10 mouse cellular contexts compared by ENCODE assay signal in the genomic region with DNA sequence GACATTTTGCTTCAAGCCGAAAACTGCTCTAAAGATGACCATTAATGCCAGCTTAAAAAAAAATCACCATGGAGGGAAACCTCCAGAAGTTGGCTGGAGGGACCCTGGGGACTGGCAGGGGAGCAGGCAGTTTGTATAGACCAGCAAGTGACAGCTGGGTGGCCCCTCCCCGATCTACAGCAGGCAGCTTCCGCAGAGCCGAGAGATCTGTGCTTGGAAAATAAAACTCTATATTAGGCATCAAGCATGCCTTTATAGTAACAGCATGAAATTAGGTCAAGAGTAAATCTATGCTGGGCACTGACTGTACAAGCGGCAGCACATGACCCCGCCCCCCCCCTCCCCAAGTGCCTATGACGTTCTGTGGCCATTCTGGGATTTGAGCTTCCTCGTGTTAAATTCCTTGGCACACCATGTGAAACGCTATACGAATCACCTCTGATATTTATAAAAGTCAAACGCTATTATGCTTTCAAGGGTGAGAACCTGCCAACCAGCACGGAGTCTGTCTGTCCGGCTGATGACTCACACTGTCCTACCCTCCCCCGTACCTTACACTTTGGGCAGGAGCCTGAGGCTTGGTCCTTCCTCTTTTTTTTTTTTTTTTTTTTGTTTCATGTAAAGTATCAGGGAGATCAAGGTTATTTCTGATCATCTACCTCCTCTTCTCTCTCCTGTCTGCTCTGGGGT.
DNase-seq lines count a peak whose midpoint lies in the region; ATAC-seq and TF ChIP-seq lines count a peak whose summit lies in the region.
"Had no signal": no experiment of that assay in that cellular context is flagged by ENCODE, and none has a peak within 500 bp of the region (broad histone marks: within the 10 kb centered on the region; RNA-seq: fewer than 3 reads in every experiment).

No protein-coding gene starts in this region.

- H3K4me3 ChIP-seq in cerebellum, adult 2 months (replicated peaks; ENCODE audit: insufficient read depth, low read depth, low read length): peak overlapping the region; percentile 36
- H3K4me3 ChIP-seq in midbrain, embryonic 16.5 days (ENCODE audit: low read depth, low read length): no peak overlapping the region
- H3K4me3 ChIP-seq in midbrain, embryonic 14.5 days (replicated peaks; ENCODE audit: low read depth, low read length): no peak overlapping the region
- H3K4me3 ChIP-seq in intestine, embryonic 14.5 days (ENCODE audit: low read depth, low read length): no peak overlapping the region
- no peak overlapping the region for H3K4me3 ChIP-seq in stomach, embryonic 16.5 days (replicated peaks; ENCODE audit: low read length)
- H3K4me3 ChIP-seq: limb, embryonic 12.5 days had no signal

- no peak overlapping the region for H3K4me2 ChIP-seq in midbrain, embryonic 16.5 days (ENCODE audit: low read length)
- H3K4me2 ChIP-seq in midbrain, embryonic 14.5 days (ENCODE audit: low read length): no peak overlapping the region
- H3K4me2 ChIP-seq in intestine, embryonic 14.5 days (ENCODE audit: low read length): no peak overlapping the region
- no peak overlapping the region; the same call in 1 of the 2 replicates for H3K4me2 ChIP-seq in stomach, embryonic 16.5 days (ENCODE audit: low read depth, low read length)
- H3K4me2 ChIP-seq: limb, embryonic 12.5 days had no signal

- H3K27ac ChIP-seq in cerebellum, adult 2 months (ENCODE audit: insufficient read depth, low read length): no peak overlapping the region
- no peak overlapping the region for H3K27ac ChIP-seq in midbrain, embryonic 16.5 days (ENCODE audit: low read length)
- no peak overlapping the region for H3K27ac ChIP-seq in midbrain, embryonic 14.5 days (replicated peaks; ENCODE audit: low read depth, low read length)
- H3K27ac ChIP-seq in intestine, embryonic 14.5 days (ENCODE audit: low read depth): no peak overlapping the region
- peak overlapping the region; percentile 61 for H3K27ac ChIP-seq in stomach, embryonic 16.5 days (ENCODE audit: low read length)
- H3K27ac ChIP-seq: limb, embryonic 12.5 days had no signal

- H3K27me3 ChIP-seq in cerebellum, adult 2 months (ENCODE audit: control insufficient read depth, insufficient read depth, low read length): no peaks in the 10 kb centered on the region
- no peaks in the 10 kb centered on the region for H3K27me3 ChIP-seq in midbrain, embryonic 16.5 days (ENCODE audit: control insufficient read depth, insufficient read depth, low read depth, low read length)
- H3K27me3 ChIP-seq in midbrain, embryonic 14.5 days (ENCODE audit: control insufficient read depth, insufficient read depth, low read length): no peaks in the 10 kb centered on the region
- H3K27me3 ChIP-seq in intestine, embryonic 14.5 days (replicated peaks; ENCODE audit: control insufficient read depth, insufficient read depth, low read length): no peaks in the 10 kb centered on the region
- H3K27me3 ChIP-seq in stomach, embryonic 16.5 days (ENCODE audit: control insufficient read depth, insufficient read depth, low read length): no peaks in the 10 kb centered on the region

- TF ChIP-seq CTCF in cerebellum, adult 2 months (IDR thresholded peaks at IDR 0.05; ENCODE audit: borderline replicate concordance, insufficient read depth, low read depth, low read length): no peak

- ATAC-seq in midbrain, embryonic 16.5 days: 0 out of 2 replicates have a peak, but pooled peaks have one; percentile 25
- no peak for ATAC-seq in midbrain, embryonic 14.5 days (ENCODE audit: low FRiP score, low TSS enrichment)
- 0 out of 2 replicates have a peak, but pooled peaks have one; percentile 38 for ATAC-seq in intestine, embryonic 14.5 days (replicated peaks; ENCODE audit: low FRiP score, low TSS enrichment, low read depth)
- ATAC-seq in stomach, embryonic 16.5 days (ENCODE audit: insufficient read depth, low FRiP score): peak; percentile 60; the same call in 1 of the 2 replicates

- H3K36me3 ChIP-seq in midbrain, embryonic 16.5 days (ENCODE audit: control insufficient read depth, insufficient read depth, low read length): no peaks in the 10 kb centered on the region
- no peaks in the 10 kb centered on the region for H3K36me3 ChIP-seq in midbrain, embryonic 14.5 days (ENCODE audit: control insufficient read depth, insufficient read depth, low read length)
- no peaks in the 10 kb centered on the region for H3K36me3 ChIP-seq in intestine, embryonic 14.5 days (ENCODE audit: control insufficient read depth, insufficient read depth, low read length)
- H3K36me3 ChIP-seq in stomach, embryonic 16.5 days (ENCODE audit: control insufficient read depth, insufficient read depth, low read length): no peaks in the 10 kb centered on the region
- H3K36me3 ChIP-seq: limb, embryonic 12.5 days had no signal

- H3K4me1 ChIP-seq in cerebellum, adult 2 months (ENCODE audit: control insufficient read depth, insufficient read depth, low read length): peaks cover 13% of the 10 kb centered on the region
- peaks cover 14% of the 10 kb centered on the region for H3K4me1 ChIP-seq in midbrain, embryonic 16.5 days (ENCODE audit: control insufficient read depth, insufficient read depth, low read length)
- 0 out of 2 replicates have a peak, but pooled peaks cover 18% of the 10 kb centered on the region for H3K4me1 ChIP-seq in midbrain, embryonic 14.5 days (ENCODE audit: control insufficient read depth, insufficient read depth, low read length)
- peaks cover 13% of the 10 kb centered on the region for H3K4me1 ChIP-seq in intestine, embryonic 14.5 days (replicated peaks; ENCODE audit: control insufficient read depth, insufficient read depth, low read length)
- peaks cover 9% of the 10 kb centered on the region; the same call in 1 of the 2 replicates for H3K4me1 ChIP-seq in stomach, embryonic 16.5 days (ENCODE audit: control insufficient read depth, insufficient read depth, low read length)

- no peaks in the 10 kb centered on the region for H3K9me3 ChIP-seq in midbrain, embryonic 16.5 days (replicated peaks; ENCODE audit: control insufficient read depth, low read length, poor library complexity, severe bottlenecking)
- H3K9me3 ChIP-seq in midbrain, embryonic 14.5 days (ENCODE audit: control insufficient read depth, low read length): no peaks in the 10 kb centered on the region
- no peaks in the 10 kb centered on the region for H3K9me3 ChIP-seq in intestine, embryonic 14.5 days (ENCODE audit: control insufficient read depth, low read length)
- H3K9me3 ChIP-seq in stomach, embryonic 16.5 days (replicated peaks; ENCODE audit: control insufficient read depth, low read length): no peaks in the 10 kb centered on the region
- H3K9me3 ChIP-seq: limb, embryonic 12.5 days had no signal

- WGBS in cerebellum, adult 2 months: 17% methylated on average over 14 of the region's 14 CpGs
- WGBS in midbrain, embryonic 16.5 days: 54% methylated on average over 14 of the region's 14 CpGs
- 66% methylated on average over 14 of the region's 14 CpGs for WGBS in midbrain, embryonic 14.5 days
- WGBS in intestine, embryonic 14.5 days: 49% methylated on average over 14 of the region's 14 CpGs
- 36% methylated on average over 14 of the region's 14 CpGs for WGBS in stomach, embryonic 16.5 days

- peak; percentile 43 to 50 for DNase-seq in cerebellum, adult 2 months
- no peak for DNase-seq in cerebellum, adult 9-10 months
- no peak for DNase-seq in midbrain, embryonic 14.5 days
- DNase-seq in intestine, embryonic 14.5 days (ENCODE audit: low spot score): no peak
- no peak for DNase-seq in layer of hippocampus, postnatal 25 days (ENCODE audit: extremely low spot score in 1 of 2, low spot score in 1 of 2)
- DNase-seq in ovary, postnatal 14 days (ENCODE audit: low spot score): no peak
- DNase-seq: spleen, adult 18-20 months had no signal

- no peak for TF ChIP-seq POLR2A in cerebellum, adult 2 months (IDR thresholded peaks at IDR 0.05; ENCODE audit: borderline replicate concordance, insufficient read depth, low read length)

- no peak overlapping the region for H3K9ac ChIP-seq in midbrain, embryonic 16.5 days (ENCODE audit: low read depth, low read length)
- H3K9ac ChIP-seq in midbrain, embryonic 14.5 days (replicated peaks; ENCODE audit: low read length): no peak overlapping the region
- H3K9ac ChIP-seq in intestine, embryonic 14.5 days (ENCODE audit: low read length): no peak overlapping the region
- 0 out of 2 replicates have a peak overlapping the region, but pooled peaks have one; percentile 41 for H3K9ac ChIP-seq in stomach, embryonic 16.5 days (ENCODE audit: low read length)
- H3K9ac ChIP-seq: limb, embryonic 12.5 days had no signal

Comparison
In these comparisons a context has a peak if more than half of its experiments do, and no peak if none do; other contexts are left out.
1. DNase-seq: peak in cerebellum, adult 2 months (2 of 2); none in cerebellum, adult 9-10 months (single experiment), midbrain, embryonic 14.5 days (single experiment), intestine, embryonic 14.5 days (single experiment), layer of hippocampus, postnatal 25 days (0 of 2) and ovary, postnatal 14 days (single experiment).